Mouse (Mus musculus): ENCODE measurements at regions not wholly inside any gene's neighbourhood (a gene's known extent, or its start where the extent isn't known, plus 50 kb on each side); places are given as distances from the start of the nearest gene placed in this dataset.

DNA sequence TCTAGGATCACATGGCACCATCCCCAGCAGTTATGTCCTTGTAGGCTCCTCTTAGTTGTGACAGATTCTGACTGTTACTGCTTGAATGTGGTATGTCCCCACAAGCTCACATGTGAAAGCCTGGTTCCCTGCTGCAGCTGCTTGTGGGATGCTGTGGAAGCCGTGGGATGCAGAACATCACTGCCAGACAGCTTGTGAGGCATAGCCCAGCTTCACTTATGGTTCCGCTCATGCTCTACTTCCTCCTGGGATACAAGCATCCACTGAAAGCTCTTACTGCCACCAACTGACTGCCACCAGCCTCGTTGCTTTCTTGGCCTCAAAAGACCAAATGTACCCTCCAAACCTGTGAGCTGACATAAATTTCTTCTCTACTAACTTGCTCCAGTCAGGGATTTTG, 167.7 kb upstream of the Ccdc122 start:
- DNase-seq (ENCODE audit: low spot score in 2 of 2), result no peak

DNA sequence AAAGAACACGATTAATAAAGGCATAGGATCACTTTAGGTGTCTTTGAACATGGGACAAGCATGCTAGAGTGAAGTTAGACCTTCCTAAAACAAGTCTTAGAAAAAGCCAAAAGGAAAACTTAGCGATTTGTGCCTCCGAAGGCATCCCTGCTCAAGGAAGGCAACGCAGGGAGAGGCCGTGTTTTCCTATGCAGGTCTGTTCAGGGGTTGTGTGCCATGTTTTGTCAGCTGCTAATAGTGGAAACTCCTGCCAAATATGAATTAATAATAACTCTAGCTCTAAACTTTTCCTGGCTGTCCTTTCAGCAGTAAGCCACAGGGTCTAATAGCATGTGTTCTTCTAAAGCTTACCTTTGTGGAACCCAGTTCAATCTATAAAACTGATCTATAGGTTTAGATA, 168.4 kb upstream of the Ccdc122 start:
- DNase-seq (ENCODE audit: low spot score in 2 of 2), result no peak

DNA sequence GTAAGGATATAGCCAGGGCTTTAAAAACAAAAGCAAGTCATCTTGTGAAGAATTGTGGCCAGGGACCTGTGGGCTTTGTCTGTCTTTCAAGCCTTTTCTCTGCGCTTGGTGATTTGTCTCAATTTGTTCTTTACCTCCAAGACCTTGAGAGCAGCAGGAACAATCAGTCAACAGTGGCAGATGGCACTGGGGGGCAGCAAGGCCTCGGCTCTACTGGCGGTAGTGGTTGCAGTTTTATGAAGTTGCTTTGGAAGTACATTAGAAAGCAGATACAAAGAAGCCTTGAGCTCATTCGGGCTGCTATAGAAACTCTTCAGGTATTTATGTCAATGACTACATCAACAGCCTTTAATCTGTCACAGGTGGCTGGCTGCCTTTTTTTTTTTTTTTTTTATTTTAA, 171.9 kb upstream of the Ccdc122 start:
- DNase-seq (ENCODE audit: low spot score in 2 of 2), result no peak

DNA sequence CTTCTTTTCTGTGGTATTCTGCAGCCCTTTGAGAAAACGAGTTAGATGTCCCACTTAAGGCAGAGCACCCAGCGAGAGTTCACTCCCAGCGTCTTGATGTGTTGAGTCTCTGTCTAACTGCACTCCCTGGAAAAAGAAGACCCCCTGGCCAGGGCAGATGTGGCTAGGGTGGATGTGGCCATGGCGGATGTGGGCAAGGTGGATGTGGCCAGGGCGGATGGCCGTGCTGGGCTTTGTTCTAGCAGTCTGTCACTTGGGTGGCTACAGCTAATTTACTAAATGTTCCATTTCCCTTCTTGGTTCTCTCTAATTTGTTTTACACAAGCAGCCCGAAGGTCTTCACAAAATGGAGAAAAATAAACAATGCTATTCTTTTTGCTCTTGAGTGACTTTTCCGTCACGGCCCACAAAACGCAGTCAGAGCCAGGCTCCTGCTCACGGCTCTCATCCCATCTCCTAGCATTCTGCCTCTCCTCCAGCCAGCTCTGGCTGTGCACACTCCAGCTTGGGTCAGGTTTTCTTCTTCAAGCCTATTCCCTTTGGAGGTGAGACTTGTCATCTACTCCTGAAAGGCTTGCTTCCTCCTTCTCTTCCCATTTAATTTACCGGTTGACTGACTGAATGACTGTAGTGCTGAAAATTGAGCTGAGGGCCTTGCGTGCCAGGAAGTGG, 173.4 kb upstream of the Ccdc122 start:
- no peak for DNase-seq (ENCODE audit: low spot score in 2 of 2)

DNA sequence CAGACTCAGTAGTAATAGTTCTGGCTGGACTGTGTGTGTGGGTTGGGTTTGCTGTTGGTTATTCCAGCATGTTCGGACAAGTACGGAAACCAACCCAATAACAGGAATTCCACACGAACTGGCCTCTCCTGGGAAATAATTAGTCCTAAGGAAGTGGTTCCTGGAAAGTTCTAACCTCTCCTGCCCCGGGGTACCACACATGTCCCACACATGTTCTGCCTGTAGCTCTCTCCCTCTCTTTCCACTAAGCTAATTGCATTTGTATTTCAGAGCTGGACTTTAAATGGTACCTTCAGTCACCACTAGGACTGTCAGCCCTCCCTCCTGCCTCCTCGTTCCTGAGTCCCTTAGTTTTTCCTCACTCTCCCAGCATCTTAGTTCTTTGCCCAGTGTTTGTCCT, 178.2 kb upstream of the Ccdc122 start:
- no peak for DNase-seq (ENCODE audit: low spot score in 2 of 2)

DNA sequence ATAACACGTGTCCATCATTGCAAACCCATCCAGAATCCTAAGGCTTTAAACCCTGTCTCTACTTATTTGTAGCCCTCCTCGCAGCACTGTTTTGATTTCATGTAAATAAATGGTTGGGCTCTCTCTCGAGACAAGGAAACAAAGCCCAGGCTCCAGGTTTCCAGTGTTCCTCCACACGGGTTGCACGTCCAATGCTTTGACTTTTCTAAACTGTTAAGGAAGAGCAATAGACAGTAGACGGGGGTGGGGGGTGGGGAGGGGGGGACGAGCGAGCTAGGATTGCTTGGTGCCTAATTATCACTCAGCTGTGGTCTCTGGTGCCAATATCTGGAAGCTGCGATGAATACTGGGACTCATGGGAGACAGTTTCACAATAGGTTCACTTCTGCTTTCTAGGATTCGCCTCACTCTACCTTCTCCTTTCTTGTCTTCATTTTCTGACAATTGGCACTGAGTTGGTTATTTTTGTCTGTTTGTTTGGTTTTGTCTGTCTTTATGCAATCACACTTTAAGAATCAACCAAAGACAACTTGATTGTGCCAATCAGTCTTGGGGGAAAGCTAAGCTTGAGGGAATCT, 179.3 kb upstream of the Ccdc122 start:
- no peak for DNase-seq (ENCODE audit: low spot score in 2 of 2)

DNA sequence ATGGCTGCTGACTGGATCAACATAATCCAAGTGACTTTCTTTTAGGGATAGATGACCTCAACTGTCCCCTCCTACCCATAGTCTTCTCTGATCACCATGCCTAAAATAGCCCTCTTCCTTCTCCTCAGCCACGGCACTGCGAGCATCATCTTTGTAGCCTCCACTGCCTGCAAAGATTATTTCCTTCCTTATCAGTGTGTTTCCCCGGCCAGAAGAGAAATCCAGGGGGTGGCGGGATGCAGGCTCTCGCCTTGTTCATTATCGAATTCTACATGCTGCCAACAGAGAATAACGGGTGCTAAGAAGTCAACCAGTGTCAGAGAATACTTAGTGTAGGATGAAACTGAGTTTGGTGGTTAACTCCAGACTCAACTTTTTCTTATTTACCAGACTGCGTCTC, 180.0 kb upstream of the Ccdc122 start:
- no peak for DNase-seq (ENCODE audit: low spot score in 2 of 2)

DNA sequence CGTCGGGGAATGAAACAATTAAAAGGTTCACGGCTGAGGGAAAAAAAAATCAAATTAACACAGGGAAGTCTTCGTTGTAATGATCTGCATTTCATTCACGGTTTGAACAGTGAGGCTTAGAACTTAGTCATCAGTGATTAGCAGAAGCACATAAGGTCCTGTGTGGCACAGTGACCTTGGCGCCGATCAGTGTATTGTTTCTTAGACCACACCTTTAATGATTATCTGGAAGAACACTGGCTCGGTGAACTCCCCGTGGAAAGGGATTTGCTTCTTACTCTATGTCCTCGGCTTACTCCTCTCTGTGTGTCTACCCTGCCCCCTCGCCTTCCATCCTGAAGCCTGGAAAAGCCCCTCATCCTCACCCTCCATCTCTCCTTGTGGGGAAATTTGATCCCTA, 181.6 kb upstream of the Ccdc122 start:
- no peak for DNase-seq (ENCODE audit: low spot score in 2 of 2)

DNA sequence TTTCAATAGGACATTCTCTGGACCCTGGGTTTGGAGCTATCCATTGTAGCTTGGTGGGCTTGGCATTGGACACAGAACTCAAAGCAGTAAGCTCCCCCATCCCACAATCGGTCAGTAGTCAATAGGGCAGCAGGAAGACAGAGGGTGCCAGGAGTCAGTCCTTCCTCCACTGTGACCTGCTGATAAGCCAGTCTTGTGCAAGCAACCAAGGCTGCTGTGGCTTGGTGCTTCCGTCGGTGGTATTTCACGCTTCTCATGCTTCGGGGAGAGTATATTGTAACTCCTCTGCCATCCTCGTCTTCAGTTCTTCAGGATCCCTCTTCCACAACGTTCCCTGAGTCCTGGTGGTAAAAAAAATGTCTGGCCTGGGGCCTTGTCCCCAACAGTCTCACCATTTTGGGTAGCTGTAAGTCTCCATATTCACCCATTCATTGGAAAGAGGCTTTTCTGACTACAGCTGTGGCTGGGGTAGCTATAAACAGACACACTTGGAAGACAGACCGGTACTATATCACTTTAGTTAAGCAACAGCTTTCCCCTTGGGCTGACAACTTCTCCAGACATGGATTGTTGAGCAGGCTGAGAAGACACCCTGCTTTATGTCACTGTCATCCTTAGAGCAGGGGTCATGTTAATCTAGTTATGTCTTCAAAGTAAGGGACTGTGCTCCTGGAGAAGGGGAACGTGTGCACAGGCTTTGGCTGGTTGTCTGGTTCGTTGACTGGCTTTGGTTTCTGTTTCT, 184.9 kb upstream of the Ccdc122 start:
- no peak for DNase-seq (ENCODE audit: low spot score in 2 of 2)

DNA sequence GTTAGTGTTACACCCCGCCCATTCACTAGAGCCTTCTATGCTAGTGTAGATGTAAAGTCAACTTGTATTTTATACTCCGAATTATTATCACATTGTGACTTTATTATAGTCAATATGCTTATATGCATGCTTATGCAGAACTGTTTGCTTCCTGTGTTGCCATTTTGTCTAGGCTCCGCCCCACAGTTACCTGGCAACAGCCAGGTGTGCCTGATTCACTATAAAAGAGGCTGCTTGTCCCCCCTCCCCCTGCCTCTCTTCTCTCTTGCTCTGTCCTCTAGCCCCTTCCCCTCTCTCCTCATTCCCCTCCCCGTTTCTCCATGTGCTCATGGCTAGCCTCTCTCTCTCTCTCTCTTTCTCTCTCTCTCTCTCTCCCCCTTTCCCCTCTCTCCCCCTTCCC, 185.9 kb upstream of the Ccdc122 start:
- no peak for DNase-seq (ENCODE audit: low spot score in 2 of 2)

DNA sequence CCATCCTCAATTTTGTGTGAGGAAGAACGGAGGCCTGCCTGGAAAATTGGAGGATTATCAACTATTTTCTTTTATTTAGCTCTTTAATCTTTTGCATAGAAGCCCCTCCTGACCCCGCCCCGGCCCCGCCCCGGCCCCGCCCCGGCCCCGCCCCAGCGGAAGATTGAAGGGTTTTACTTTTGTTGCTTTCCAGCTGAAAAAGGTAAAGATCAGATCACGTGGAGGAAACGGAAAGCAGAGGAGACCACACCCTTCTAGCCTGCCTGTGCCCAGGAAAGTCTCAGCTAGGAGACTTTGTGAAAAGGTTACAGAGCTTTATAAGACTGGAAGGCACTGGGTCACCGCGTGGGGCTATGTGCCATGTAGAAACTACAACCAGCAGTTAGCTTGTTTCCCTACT, 186.5 kb upstream of the Ccdc122 start:
- DNase-seq (ENCODE audit: low spot score in 2 of 2), result no peak

DNA sequence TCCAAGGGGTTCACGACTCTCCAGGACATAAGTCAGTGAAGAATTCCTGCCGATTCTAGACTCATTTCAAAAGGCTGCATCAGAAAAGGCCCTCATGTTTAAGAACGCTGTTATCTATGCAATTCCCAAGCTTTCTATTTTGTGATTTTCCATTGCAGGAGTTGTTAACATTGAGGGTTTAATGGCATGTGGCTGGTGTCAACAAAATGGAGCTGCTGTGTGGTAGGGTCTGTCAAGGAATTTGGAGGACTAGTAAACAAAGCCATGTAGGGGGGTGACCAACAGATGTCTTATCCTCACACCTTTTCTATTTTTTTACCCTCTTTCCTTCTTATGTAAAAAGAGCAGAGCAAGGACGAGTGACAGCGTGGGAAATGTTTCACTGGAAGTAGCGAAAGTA, 186.9 kb upstream of the Ccdc122 start:
- DNase-seq (ENCODE audit: low spot score in 2 of 2), result no peak

DNA sequence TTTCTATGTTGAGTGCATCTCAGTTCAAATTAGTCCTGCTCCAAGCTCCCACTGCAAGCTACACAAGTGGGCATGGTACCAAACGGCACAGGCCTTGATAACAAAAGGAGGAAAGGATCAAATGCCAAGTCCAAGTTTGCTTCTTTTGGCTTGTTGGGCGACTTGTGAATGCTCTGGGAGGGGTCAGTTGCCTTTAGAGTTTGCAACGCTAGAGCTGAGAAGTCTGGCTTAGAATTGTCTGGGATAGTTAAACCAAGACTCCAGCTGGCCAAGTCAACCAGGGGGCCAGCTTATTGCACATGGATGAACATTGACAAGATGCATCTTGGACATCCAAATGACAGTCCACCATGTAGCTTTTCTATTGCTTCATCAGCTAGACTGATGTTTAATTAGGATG, 187.5 kb upstream of the Ccdc122 start:
- DNase-seq (ENCODE audit: low spot score in 2 of 2), result no peak

DNA sequence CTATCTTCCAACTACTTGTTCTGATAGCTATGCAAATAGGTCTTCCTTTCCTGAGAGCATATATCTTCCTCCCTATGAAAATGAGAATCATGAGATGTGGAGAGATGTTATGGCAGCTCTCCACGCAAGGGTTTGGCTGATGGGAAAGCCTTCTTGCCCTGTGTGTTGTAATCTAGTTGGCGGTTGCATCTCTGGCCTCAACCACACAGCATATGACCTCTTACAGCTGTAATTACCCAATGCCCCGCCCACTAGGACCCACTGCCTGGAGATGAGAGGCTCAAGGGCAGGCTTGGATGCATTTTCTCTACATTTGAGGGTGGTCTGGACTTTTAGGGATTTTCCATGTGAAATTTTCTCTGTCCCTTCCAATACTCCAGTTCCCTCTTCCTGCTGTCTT, 190.9 kb upstream of the Ccdc122 start:
- DNase-seq (ENCODE audit: low spot score in 2 of 2), result no peak

DNA sequence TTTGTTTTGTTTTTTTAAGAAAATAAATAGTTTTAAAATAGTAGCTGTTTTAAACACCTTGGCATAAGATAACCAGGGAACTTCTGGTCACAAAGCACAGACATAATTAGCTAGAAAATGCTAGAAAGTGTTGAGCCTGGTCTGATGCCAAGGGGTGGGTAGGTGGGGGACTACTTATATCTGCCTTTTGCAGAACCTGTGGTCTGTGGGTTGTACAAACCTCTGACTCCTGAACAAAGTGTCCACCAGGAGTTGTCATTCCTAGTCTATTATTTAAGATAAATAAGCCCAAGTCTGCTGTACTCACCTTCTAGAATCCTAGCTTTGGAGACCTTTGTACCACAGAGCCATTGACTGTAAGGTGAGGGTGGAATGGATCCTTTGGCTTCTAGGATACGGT, 191.9 kb upstream of the Ccdc122 start:
- DNase-seq (ENCODE audit: low spot score in 2 of 2), result no peak

DNA sequence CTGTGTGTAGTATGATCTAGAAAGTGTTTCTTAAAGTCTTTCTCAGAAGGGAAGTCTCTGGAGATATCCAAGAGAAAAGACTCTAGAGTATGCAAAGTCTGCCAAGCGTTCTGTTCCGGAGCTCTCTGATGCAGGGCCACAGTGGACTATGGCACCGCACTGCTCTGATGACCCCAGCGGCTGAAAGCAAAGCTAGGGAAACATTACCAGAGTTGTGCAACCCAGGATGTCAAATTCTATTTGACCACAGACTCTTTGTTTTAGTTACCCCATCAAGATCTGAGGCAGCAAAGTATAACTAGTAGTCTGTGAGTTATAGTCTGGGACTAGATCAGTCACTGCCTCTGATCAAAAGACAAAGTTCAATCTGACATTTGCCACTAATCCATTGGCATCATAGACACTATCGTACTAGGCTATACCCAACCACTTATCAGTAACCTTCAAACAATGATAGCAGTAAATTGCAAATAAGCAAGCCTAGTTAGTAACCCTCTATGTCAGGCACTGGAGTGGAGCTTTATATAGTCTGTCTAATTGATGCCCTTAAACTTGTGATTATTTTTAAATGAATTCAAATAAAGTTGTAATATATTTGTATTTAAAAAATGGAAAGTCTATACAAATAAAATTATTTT, 198.9 kb upstream of the Ccdc122 start:
- DNase-seq (ENCODE audit: low spot score in 2 of 2), result no peak

DNA sequence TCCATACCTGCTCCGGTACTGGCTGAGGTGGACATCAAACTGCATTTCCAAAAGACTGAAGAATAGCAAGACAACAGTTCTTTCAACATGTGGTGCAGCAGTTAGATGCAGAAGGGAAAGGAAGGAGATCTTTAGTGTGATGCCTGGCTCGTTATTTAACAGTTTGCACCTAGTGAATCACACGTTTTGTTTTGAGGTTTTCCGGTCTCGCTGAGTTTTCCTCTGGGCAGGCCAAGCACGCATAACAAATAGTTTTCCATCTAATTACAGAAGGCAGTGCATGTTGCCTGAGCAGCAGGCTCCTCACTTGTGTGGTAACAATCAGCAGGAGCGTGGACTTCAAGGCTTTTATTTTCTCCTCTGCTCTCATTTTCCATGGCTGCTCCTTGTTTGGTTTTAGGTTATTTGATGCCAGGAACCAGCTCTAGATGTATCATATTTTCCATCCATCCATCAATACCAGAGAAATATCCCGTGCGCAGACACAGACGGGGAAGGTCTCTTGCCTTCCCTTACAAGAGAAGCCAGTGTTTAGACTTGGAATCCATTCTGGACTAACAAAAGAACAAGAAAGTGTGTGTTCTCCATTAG, 199.6 kb upstream of the Ccdc122 start:
- DNase-seq (ENCODE audit: low spot score in 2 of 2), result no peak

DNA sequence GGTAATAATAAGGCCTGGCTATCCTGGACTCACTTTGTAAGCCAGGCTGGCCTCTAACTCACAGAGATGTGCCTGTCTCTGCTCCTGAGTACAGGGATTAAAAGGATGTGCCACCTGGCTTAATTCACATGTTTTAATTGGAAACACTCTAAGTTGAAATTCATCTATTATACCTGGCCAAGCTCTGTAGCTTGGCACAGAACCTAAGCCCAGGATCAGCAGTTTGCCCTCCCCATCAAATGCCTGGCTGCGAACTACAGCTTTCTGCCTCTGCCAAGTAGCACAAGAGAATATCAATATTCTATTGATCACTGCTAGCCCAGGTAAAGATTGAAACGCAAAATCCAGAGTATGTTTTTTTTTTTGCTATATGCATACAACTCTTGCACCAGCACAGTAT, 200.3 kb upstream of the Ccdc122 start:
- no peak for DNase-seq (ENCODE audit: low spot score in 2 of 2)

DNA sequence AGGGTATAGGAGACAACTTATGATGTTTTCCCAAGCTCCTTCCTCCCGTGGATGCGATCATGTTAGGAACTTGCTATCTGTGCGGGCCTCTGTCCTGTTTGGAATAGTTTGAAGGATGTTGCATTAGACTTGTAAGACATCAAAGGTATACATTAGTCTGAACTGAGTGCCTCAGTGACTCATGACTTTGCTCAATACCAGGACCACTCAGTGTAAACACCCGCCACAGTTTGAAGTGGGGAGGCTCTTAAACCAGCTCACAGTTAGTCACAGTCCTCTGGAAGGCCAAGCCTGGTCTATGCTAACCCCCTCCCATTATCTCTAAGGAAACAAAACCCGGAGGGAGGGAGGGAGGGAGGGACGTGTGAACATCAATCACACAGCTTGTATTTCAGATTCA, 202.5 kb upstream of the Ccdc122 start:
- no peak for DNase-seq (ENCODE audit: low spot score in 2 of 2)

DNA sequence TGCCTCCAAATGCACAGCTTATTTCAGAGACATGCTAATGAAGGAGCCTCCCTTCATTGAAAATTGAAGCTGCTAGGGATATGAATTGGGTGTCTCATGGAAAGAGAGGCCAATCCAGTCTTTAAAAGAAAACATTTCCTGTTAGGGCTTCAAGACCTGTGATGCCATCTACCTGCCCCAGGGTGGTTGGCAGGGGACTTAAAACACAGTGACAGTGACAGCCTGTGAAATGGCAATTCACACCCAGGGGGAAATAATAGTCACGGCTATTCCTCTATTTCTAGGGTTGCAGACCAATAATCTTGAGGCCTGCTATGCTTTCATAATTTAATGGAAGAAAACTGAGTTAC, 207.4 kb upstream of the Ccdc122 start:
- DNase-seq (ENCODE audit: low spot score in 2 of 2), result no peak

DNA sequence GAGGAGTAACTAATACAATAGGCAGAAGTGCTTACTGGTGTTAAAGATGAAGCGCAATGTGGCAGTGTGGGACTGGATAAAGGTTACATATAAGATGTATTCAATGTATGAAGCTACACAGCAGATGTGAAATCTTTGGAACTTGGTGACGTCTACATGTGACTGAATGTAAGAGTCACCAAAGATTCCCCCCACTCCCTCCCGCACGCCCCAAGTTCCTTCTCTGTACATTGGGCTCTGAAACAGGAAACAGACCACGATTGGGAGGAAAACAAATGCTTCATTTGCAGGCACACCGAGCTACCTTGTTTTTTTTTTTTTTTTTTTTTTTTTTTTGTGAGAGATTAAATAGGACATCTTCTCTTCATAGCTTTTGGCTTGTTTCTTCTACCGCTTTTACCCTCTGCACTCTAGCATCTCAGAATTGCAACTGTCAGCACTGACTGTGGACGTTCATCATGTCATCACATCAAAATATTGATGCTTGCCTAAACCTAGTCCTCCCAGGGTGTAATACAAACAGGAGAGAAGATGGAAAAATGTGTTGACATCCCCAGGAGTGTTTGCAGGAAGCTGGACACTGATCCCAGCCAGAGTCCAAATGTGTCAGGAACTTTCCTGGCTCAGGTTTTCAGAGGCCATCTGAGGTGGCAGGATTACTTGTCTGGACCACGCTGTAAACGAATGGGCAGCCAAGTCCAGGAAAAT, 208.0 kb upstream of the Ccdc122 start:
- no peak for DNase-seq (ENCODE audit: low spot score in 2 of 2)

DNA sequence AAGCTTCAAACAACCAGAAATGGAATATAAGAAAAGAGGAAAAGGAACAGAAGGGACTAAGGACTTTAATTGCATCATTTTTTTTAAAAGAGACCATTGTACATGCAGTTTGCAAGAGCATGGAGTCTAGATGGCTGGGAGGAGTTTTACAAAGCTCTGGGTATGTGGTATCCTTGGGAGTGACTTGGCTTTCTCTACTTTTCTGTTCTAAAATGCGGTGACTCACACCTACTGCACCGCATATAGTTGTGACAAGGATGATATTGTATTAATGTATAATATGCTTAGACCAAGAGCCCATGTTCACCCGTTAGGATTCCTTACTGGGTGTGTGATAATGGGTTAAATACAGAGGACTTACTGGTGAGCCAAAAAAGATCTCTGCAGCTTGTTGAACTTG, 212.5 kb upstream of the Ccdc122 start:
- no peak for DNase-seq (ENCODE audit: low spot score in 2 of 2)
